Mouse (Mus musculus): Measurements from ENCODE around the gene B9d2. TPM values are rescaled to one million over a fixed set of nuclear protein-coding genes. Genes with fewer than 3 reads are reported as not detected.
"Not testable (repeated sequence)": the region's sequence is repeated elsewhere in the genome, so short reads cannot be mapped to it uniquely, and the experiment has no call there.

B9d2 gene
- polyA plus RNA-seq, 1 experiment from 2014 or later: 27.6 TPM

GRCm38 (mm10) chr7:25718788-25719417 is 38.3 kb downstream of the B9d2 start, which contains the start of gene Ccdc97:
Ccdc97 (minus strand) TSS chr7:25719088.
- peak within 1 kb of the TSS; percentile 77 for H3K27ac ChIP-seq (ENCODE audit: low read depth)
- no peaks in the 10 kb centered on the region for H3K27me3 ChIP-seq (ENCODE audit: insufficient read depth, low read length)
- no peaks in the 10 kb centered on the region for H3K9me3 ChIP-seq (ENCODE audit: low read depth, low read length)
- DNase-seq (peak; percentile 98), ATAC-seq (ENCODE audit: insufficient read depth) (peak; percentile 79)
- peaks cover 66% of the 10 kb centered on the region for H3K36me3 ChIP-seq (ENCODE audit: insufficient read depth)
- 3% methylated on average over 32 of the region's 32 CpGs for WGBS
- peak within 1 kb of the TSS; percentile 58 for H3K4me2 ChIP-seq
- peak within 1 kb of the TSS; percentile 61 for H3K9ac ChIP-seq
- no peaks in the 10 kb centered on the region for H3K4me1 ChIP-seq (ENCODE audit: insufficient read depth)
- H3K4me3 ChIP-seq (ENCODE audit: low read depth, low read length): peak within 1 kb of the TSS; percentile 59
- TF ChIP-seq CTCF (IDR thresholded peaks at IDR 0.05; ENCODE audit: low read depth): no peak

DNA sequence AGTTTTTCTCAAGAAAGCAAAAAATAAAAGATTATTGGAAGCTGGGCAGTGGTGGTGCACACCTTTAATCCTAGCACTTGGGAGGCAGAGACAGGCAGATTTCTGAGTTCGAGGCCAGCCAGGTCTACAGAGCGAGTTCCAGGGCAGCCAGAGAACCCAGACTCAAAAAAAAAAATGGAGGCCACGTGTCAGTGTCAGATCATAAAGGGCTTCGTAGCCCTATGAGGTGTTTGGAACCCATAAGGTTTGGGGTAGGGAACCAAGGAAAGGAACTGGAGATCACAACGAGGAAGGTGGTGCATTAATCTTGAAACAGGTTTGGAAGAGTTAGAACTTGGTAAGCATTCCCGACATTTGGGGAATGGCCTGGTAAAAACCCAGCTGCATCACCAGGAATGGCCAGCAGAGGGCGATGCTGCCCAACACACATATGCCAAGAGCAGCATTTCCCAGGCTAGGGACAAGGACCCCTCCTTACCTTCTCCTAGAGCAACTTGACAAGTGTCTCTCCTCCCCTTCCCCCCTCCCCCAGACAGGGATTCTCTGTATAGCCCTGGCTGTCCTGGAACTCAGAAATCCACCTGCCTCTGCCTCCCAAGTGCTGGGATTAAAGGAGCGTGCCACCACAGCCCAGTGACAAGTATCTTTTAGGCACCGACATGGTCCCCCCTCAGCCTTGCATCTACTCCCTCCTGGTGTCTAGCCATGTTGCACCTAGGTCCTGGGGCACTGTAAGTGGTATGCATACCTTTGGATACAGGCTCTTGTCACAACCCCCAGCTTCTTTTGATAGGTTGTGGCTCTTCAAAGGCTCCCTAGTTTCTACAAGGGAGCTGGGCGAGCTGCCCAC is 39.4 kb downstream of the B9d2 start:
- Histone ChIP-seq H3K27me3 (ENCODE audit: insufficient read depth, low read length) (no peaks in the 10 kb centered on the region), H3K9me3 (ENCODE audit: low read depth, low read length) (no peaks in the 10 kb centered on the region), H3K9ac (no peak overlapping the region), H3K4me1 (ENCODE audit: insufficient read depth) (no peaks in the 10 kb centered on the region), H3K4me3 (ENCODE audit: low read depth, low read length) (no peak overlapping the region), H3K27ac (ENCODE audit: low read depth) (no peak overlapping the region), H3K4me2 (no peak overlapping the region), H3K36me3 (ENCODE audit: insufficient read depth) (peaks cover 66% of the 10 kb centered on the region)
- peak; percentile 88 for DNase-seq
- peak; percentile 95 for TF ChIP-seq CTCF (IDR thresholded peaks at IDR 0.05; ENCODE audit: low read depth)
- 57% methylated on average over 10 of the region's 10 CpGs for WGBS
- peak; percentile 49; the same call in 1 of the 2 replicates for ATAC-seq (ENCODE audit: insufficient read depth)

DNA sequence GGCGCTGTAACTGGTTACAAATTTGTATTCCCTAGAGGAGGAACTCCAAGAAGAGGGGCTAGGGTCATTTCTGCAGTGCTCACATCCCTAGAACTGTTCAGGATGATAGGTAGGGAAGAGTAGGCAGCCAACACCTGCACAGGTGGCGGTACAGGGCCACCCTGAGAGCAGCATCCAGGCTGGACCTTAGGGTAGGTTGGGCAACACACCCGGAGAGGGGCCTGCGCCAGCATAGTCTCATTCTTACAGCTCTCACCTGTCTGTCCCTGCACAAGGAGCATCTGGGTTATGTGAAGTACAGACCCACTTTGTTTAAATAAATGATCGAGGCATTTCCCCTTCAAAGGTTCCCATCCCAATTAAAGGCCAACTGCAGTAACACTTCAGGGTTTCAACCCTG is 40.2 kb downstream of the B9d2 start:
- Histone ChIP-seq H3K4me2 (no peak overlapping the region), H3K4me3 (ENCODE audit: low read depth, low read length) (no peak overlapping the region), H3K36me3 (ENCODE audit: insufficient read depth) (peaks cover 66% of the 10 kb centered on the region), H3K4me1 (ENCODE audit: insufficient read depth) (no peaks in the 10 kb centered on the region), H3K9me3 (ENCODE audit: low read depth, low read length) (no peaks in the 10 kb centered on the region), H3K27me3 (ENCODE audit: insufficient read depth, low read length) (no peaks in the 10 kb centered on the region), H3K27ac (ENCODE audit: low read depth) (no peak overlapping the region), H3K9ac (no peak overlapping the region)
- no peak for TF ChIP-seq CTCF (IDR thresholded peaks at IDR 0.05; ENCODE audit: low read depth)
- ATAC-seq (ENCODE audit: insufficient read depth) (no peak), DNase-seq (no peak)
- WGBS: 84% methylated on average over 5 of the region's 5 CpGs

DNA sequence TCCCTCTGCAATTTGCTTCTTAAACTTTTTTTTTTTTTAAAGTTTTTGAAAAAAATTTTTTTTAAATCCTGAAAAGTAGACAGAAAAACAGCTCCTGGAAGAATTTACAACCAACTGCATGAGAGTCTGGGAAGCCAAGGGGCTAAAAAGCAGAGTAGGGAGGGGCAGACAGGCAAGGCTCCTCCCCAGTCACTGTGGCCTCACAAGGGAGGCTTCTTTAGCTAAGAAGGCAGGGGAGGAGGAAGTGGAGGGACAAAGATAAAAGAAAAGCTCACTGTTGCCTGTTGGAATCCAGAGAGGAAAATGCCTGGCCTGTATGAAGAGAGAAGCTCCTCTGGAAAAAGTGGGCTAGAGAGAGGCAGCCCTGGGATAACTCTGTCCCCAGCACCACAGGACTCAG is 41.2 kb downstream of the B9d2 start:
- not testable (repeated sequence) for H3K4me2 ChIP-seq; H3K9me3 ChIP-seq (ENCODE audit: low read depth, low read length); H3K4me1 ChIP-seq (ENCODE audit: insufficient read depth); ATAC-seq (ENCODE audit: insufficient read depth); H3K27me3 ChIP-seq (ENCODE audit: insufficient read depth, low read length); H3K27ac ChIP-seq (ENCODE audit: low read depth); H3K4me3 ChIP-seq (ENCODE audit: low read depth, low read length); H3K9ac ChIP-seq; DNase-seq
- H3K36me3 ChIP-seq (ENCODE audit: insufficient read depth): peaks cover 69% of the 10 kb centered on the region

DNA sequence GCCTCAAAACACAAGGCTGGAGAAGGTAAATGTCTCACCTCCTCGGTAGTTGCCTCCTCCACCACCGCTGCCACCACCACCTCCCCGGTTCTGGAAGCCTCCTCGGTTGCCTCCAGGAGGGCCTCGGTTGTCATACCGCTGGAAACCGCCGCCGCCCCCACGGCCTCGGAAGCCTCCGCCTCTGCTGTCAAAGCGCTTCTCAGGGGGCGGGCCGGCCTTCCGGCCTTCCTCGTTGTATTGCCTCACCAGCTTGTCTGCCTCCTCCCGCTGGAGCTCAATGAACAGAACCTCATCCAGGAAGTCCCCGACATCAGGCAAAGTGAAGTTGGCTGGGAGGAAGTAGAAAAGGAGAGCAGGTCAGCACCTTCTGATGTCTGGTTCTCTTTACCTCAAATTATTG is 45.3 kb downstream of the B9d2 start:
- no peak for DNase-seq
- H3K4me3 ChIP-seq (ENCODE audit: low read depth, low read length): no peak overlapping the region
- no peak overlapping the region for H3K4me2 ChIP-seq
- H3K27ac ChIP-seq (ENCODE audit: low read depth): no peak overlapping the region
- no peak for ATAC-seq (ENCODE audit: insufficient read depth)
- H3K36me3 ChIP-seq (ENCODE audit: insufficient read depth): peaks cover 96% of the 10 kb centered on the region
- H3K9me3 ChIP-seq (ENCODE audit: low read depth, low read length): no peaks in the 10 kb centered on the region
- H3K27me3 ChIP-seq (ENCODE audit: insufficient read depth, low read length): no peaks in the 10 kb centered on the region
- TF ChIP-seq CTCF (IDR thresholded peaks at IDR 0.05; ENCODE audit: low read depth): no peak
- no peak overlapping the region for H3K9ac ChIP-seq
- 78% methylated on average over 19 of the region's 19 CpGs for WGBS
- no peaks in the 10 kb centered on the region for H3K4me1 ChIP-seq (ENCODE audit: insufficient read depth)

- no peak for ATAC-seq (ENCODE audit: insufficient read depth)
- H3K27ac ChIP-seq (ENCODE audit: low read depth): no peak overlapping the region
- H3K4me2 ChIP-seq: no peak overlapping the region
- no peak overlapping the region for H3K4me3 ChIP-seq (ENCODE audit: low read depth, low read length)
- no peak for DNase-seq
- no peaks in the 10 kb centered on the region for H3K4me1 ChIP-seq (ENCODE audit: insufficient read depth)
- 91% methylated on average over 5 of the region's 5 CpGs for WGBS
- H3K9ac ChIP-seq: no peak overlapping the region
- TF ChIP-seq CTCF (IDR thresholded peaks at IDR 0.05; ENCODE audit: low read depth): no peak
- no peaks in the 10 kb centered on the region for H3K27me3 ChIP-seq (ENCODE audit: insufficient read depth, low read length)
- H3K36me3 ChIP-seq (ENCODE audit: insufficient read depth): peaks cover 97% of the 10 kb centered on the region
- H3K9me3 ChIP-seq (ENCODE audit: low read depth, low read length): no peaks in the 10 kb centered on the region
Observed at GRCm38 (mm10) chr7:25727800-25728199, 47.2 kb downstream of the B9d2 start.

- peaks cover 95% of the 10 kb centered on the region for H3K36me3 ChIP-seq (ENCODE audit: insufficient read depth)
- H3K4me3 ChIP-seq (ENCODE audit: low read depth, low read length): no peak overlapping the region
- WGBS: 50% methylated on average over 2 of the region's 2 CpGs
- no peaks in the 10 kb centered on the region for H3K27me3 ChIP-seq (ENCODE audit: insufficient read depth, low read length)
- no peak for TF ChIP-seq CTCF (IDR thresholded peaks at IDR 0.05; ENCODE audit: low read depth)
- H3K27ac ChIP-seq (ENCODE audit: low read depth): no peak overlapping the region
- H3K4me2 ChIP-seq: no peak overlapping the region
- ATAC-seq (ENCODE audit: insufficient read depth) (no peak), DNase-seq (no peak)
- no peaks in the 10 kb centered on the region for H3K4me1 ChIP-seq (ENCODE audit: insufficient read depth)
- no peaks in the 10 kb centered on the region for H3K9me3 ChIP-seq (ENCODE audit: low read depth, low read length)
- H3K9ac ChIP-seq: no peak overlapping the region
Observed at GRCm38 (mm10) chr7:25729396-25729795, 48.8 kb downstream of the B9d2 start.

Data from lung, embryonic 14.5 days (tissue).